Mouse (Mus musculus) lung, postnatal 0 days (tissue): ENCODE measurements at regions not wholly inside any gene's neighbourhood (a gene's known extent, or its start where the extent isn't known, plus 50 kb on each side); places are given as distances from the start of the nearest gene placed in this dataset.

Experiments used
- ATAC-seq: fragments of 200-750 bp; cut with Nextera tagmentation; 2 replicates; pipeline ENCODE4 v1.8.0; 2017; ENCODE audit warnings: moderate library complexity
- DNase-seq: peaks from one replicate; pipeline ENCODE4 v3.0.0-alpha.2; 2016; ENCODE audit warnings: low spot score
- H3K27ac ChIP-seq: fragments of 300-500 bp; sonication (generic); 2 replicates; pipeline ENCODE4 v1.5.1; 2014; ENCODE audit warnings: antibody characterized with exemption, mild to moderate bottlenecking, low read length, mixed read lengths
- H3K27me3 ChIP-seq: fragments of 300-500 bp; sonication (generic); replicated peaks from 2 replicates; pipeline ENCODE4 v1.6.1; 2014; ENCODE audit warnings: low read length, mixed read lengths; ENCODE audit not compliant: insufficient read depth
- H3K36me3 ChIP-seq: fragments of 300-500 bp; sonication (generic); 2 replicates; pipeline ENCODE4 v1.6.1; 2014; ENCODE audit warnings: low read length, mixed read lengths; ENCODE audit not compliant: insufficient read depth
- H3K4me1 ChIP-seq: fragments of 300-500 bp; sonication (generic); 2 replicates; pipeline ENCODE4 v1.6.1; 2014; ENCODE audit warnings: antibody characterized with exemption, low read depth, low read length, mixed read lengths; ENCODE audit not compliant: insufficient read depth
- H3K4me2 ChIP-seq: fragments of 300-500 bp; sonication (generic); replicated peaks from 2 replicates; pipeline ENCODE4 v1.6.1; 2014; ENCODE audit warnings: low read depth, mild to moderate bottlenecking, low read length, moderate library complexity, mixed read lengths
- H3K4me3 ChIP-seq: fragments of 300-500 bp; sonication (generic); 2 replicates; pipeline ENCODE4 v1.5.1; 2014; ENCODE audit warnings: low read depth, low read length
- H3K9ac ChIP-seq: fragments of 300-500 bp; sonication (generic); replicated peaks from 2 replicates; pipeline ENCODE4 v1.6.1; 2014; ENCODE audit warnings: low read depth, mild to moderate bottlenecking
- H3K9me3 ChIP-seq: fragments of 300-500 bp; sonication (generic); 2 replicates; pipeline ENCODE4 v1.6.1; 2016; ENCODE audit warnings: low read length, mixed read lengths
- CTCF ChIP-seq: IDR thresholded peaks from 2 replicates; pipeline ENCODE4 v1.5.1; 2016; ENCODE audit warnings: antibody characterized with exemption, mild to moderate bottlenecking
- EP300 ChIP-seq: IDR thresholded peaks from 2 replicates; pipeline ENCODE4 v1.6.1; 2016; ENCODE audit warnings: antibody characterized with exemption, mild to moderate bottlenecking, control low read depth
- WGBS: fragments of 180-500 bp; shearing (Covaris S2); extraction: QIAGEN DNeasy Blood & Tissue Kit; methylation state at CpG from one replicate; pipeline ENCODE4 v1.1.7; 2014; 5-methylcytosine and 5-hydroxymethylcytosine counted together

GRCm38 (mm10) chr4:8928551-8929305 is 689.9 kb upstream of the Car8 start:
- Histone ChIP-seq H3K4me3 (no peak overlapping the region), H3K4me2 (peak overlapping the region; percentile 35; the same call in 1 of the 2 replicates), H3K9ac (no peak overlapping the region), H3K9me3 (no peaks in the 10 kb centered on the region), H3K4me1 (no peaks in the 10 kb centered on the region; the same call in 1 of the 2 replicates), H3K36me3 (no peaks in the 10 kb centered on the region), H3K27ac (no peak overlapping the region), H3K27me3 (no peaks in the 10 kb centered on the region)
- DNase-seq, result no peak
- ATAC-seq, result no peak
- 45% methylated on average over 17 of the region's 17 CpGs for WGBS
- TF ChIP-seq CTCF (no peak), EP300 (no peak)

- Histone ChIP-seq H3K4me1 (no peaks in the 10 kb centered on the region; the same call in 1 of the 2 replicates), H3K4me2 (no peak overlapping the region), H3K27me3 (0 out of 2 replicates have a peak, but pooled peaks cover 2% of the 10 kb centered on the region), H3K36me3 (no peaks in the 10 kb centered on the region), H3K9me3 (no peaks in the 10 kb centered on the region), H3K9ac (no peak overlapping the region), H3K27ac (no peak overlapping the region), H3K4me3 (no peak overlapping the region)
- TF ChIP-seq CTCF, result no peak
- TF ChIP-seq EP300, result no peak
- ATAC-seq (no peak), DNase-seq (no peak)
- WGBS, result 31% methylated on average over 8 of the region's 8 CpGs
These were observed 688.5 kb upstream of the Car8 start for GRCm38 (mm10) chr4:8927276-8927906.

GRCm38 (mm10) chr4:8926642-8927275 is 687.9 kb upstream of the Car8 start:
- Histone ChIP-seq H3K27ac (no peak overlapping the region), H3K4me1 (peaks cover 6% of the 10 kb centered on the region; the same call in 1 of the 2 replicates), H3K4me2 (no peak overlapping the region), H3K9ac (no peak overlapping the region), H3K9me3 (no peaks in the 10 kb centered on the region), H3K27me3 (0 out of 2 replicates have a peak, but pooled peaks cover 2% of the 10 kb centered on the region), H3K4me3 (no peak overlapping the region), H3K36me3 (no peaks in the 10 kb centered on the region)
- ATAC-seq, result no peak
- TF ChIP-seq CTCF (no peak), EP300 (no peak)
- 39% methylated on average over 9 of the region's 9 CpGs for WGBS
- DNase-seq, result no peak

DNA sequence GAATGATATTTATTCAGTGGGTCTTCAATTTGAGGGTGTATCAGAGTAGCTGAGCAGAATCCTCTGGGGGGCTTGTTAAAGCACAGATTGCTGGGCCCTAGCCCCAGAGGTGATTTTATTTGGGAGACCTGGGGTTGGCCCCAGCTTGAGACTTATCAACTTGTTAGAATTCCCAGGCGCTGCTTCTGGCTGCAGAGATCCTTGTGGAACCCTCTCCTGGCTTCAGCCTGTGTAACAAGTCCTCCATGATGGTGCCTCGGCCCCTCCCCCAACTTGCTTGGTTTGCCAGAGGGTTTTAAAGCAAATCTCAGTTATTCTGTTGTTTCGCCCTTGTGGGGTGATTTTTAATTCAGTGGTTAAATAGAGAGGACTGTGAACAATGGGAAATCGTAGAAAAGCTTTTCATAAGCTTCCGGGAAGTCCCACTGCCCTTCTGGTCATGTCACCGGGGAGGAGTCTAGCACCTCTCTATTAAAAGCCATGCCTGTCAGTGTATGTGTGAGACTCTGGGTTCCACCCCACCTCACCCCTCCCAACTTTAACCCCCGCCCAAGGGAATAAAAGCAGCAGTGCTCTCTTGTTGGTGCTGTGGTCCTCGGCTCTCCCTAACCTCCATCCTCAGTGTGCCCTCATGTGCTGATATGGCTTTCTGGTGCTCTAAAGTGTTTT is 684.0 kb upstream of the Car8 start:
- Histone ChIP-seq H3K9ac (no peak overlapping the region), H3K27ac (no peak overlapping the region), H3K4me2 (no peak overlapping the region), H3K4me3 (no peak overlapping the region), H3K4me1 (peaks cover 7% of the 10 kb centered on the region; the same call in 1 of the 2 replicates), H3K27me3 (0 out of 2 replicates have a peak, but pooled peaks cover 2% of the 10 kb centered on the region), H3K9me3 (no peaks in the 10 kb centered on the region), H3K36me3 (no peaks in the 10 kb centered on the region)
- ATAC-seq, result no peak
- no peak for DNase-seq
- 68% methylated on average over 8 of the region's 8 CpGs for WGBS
- no peak for TF ChIP-seq EP300
- no peak for TF ChIP-seq CTCF

GRCm38 (mm10) chr4:8921477-8922385 is 682.9 kb upstream of the Car8 start:
- no peak for DNase-seq
- H3K36me3 ChIP-seq, result no peaks in the 10 kb centered on the region
- peak overlapping the region; percentile 36 for H3K4me2 ChIP-seq
- 0 out of 2 replicates have a peak, but pooled peaks cover 2% of the 10 kb centered on the region for H3K27me3 ChIP-seq
- WGBS, result 21% methylated on average over 31 of the region's 31 CpGs
- no peak overlapping the region for H3K9ac ChIP-seq
- no peak overlapping the region for H3K4me3 ChIP-seq
- peaks cover 7% of the 10 kb centered on the region; the same call in 1 of the 2 replicates for H3K4me1 ChIP-seq
- H3K9me3 ChIP-seq, result no peaks in the 10 kb centered on the region
- ATAC-seq, result 0 out of 2 replicates have a peak, but pooled peaks have one; percentile 16
- H3K27ac ChIP-seq, result no peak overlapping the region
- TF ChIP-seq CTCF (no peak), EP300 (no peak)
